Comparison of ENCODE assay signal across 12 mouse cellular contexts in the genomic region with DNA sequence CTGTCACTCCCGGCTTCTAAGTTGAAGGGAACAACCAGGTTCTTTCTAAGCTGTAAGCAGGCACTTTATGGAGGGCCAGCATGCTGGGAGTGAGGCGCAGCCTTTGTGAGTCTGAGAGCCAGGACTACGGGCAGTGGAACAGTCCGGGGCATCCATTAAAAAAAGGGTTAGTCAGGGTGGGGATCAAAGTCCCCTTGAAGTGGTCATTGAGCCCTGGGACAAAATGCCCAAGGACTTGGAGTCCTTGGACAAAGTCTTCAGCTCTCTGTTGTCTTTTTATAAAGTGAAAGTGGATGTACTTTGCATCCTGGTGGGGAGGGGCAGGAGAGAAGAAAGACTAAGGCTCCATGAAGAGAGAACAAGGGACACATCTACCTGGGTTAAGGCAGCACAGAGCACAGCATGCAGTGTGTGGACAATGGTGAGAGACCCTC.
DNase-seq lines count a peak whose midpoint lies in the region; ATAC-seq and TF ChIP-seq lines count a peak whose summit lies in the region.
"Had no signal": no experiment of that assay in that cellular context is flagged by ENCODE, and none has a peak within 500 bp of the region (broad histone marks: within the 10 kb centered on the region; RNA-seq: fewer than 3 reads in every experiment).

No protein-coding gene starts in this region.

- H3K9ac ChIP-seq in heart, adult 2 months (ENCODE audit: low read depth, low read length): no peak overlapping the region
- no peak overlapping the region for H3K9ac ChIP-seq in kidney, embryonic 15.5 days
- no peak overlapping the region for H3K9ac ChIP-seq in kidney, postnatal 0 days (ENCODE audit: low read depth, low read length)
- no peak overlapping the region for H3K9ac ChIP-seq in liver, postnatal 0 days (replicated peaks)
- H3K9ac ChIP-seq in stomach, postnatal 0 days (ENCODE audit: low read length): no peak overlapping the region; the same call in 1 of the 2 replicates
- H3K9ac ChIP-seq: hindbrain, embryonic 14.5 days had no signal

- H3K9me3 ChIP-seq in heart, embryonic 10.5 days: no peaks in the 10 kb centered on the region
- no peaks in the 10 kb centered on the region for H3K9me3 ChIP-seq in kidney, embryonic 15.5 days (replicated peaks)
- no peaks in the 10 kb centered on the region for H3K9me3 ChIP-seq in kidney, postnatal 0 days (replicated peaks; ENCODE audit: low read length)
- no peaks in the 10 kb centered on the region for H3K9me3 ChIP-seq in liver, postnatal 0 days (ENCODE audit: low read length)
- H3K9me3 ChIP-seq in stomach, postnatal 0 days (ENCODE audit: control insufficient read depth, low read length): no peaks in the 10 kb centered on the region

- ATAC-seq in kidney, embryonic 15.5 days (replicated peaks; ENCODE audit: low FRiP score): no peak
- ATAC-seq in kidney, postnatal 0 days (replicated peaks; ENCODE audit: low FRiP score, low read depth): no peak
- ATAC-seq in liver, postnatal 0 days: no peak
- no peak for ATAC-seq in stomach, postnatal 0 days (ENCODE audit: low FRiP score, low TSS enrichment)

- peak; percentile 62 for DNase-seq in heart, embryonic 10.5 days (ENCODE audit: low spot score)
- no peak for DNase-seq in heart, adult 2 months
- DNase-seq in kidney, adult 9 months: peak; percentile 89
- no peak for DNase-seq in kidney, postnatal 0 days (ENCODE audit: low spot score)
- DNase-seq in liver, postnatal 0 days: no peak
- DNase-seq in stomach, postnatal 0 days (ENCODE audit: low spot score): no peak
- no peak for DNase-seq in thymus, postnatal 36 days
- DNase-seq: adrenal gland, postnatal 25 days; cerebellum, postnatal 14 days had no signal

- TF ChIP-seq POLR2A in heart, adult 2 months (IDR thresholded peaks at IDR 0.05; ENCODE audit: insufficient read depth, low read depth, low read length): no peak

- H3K27ac ChIP-seq in heart, embryonic 10.5 days: 0 out of 2 replicates have a peak overlapping the region, but pooled peaks have one; percentile 1
- no peak overlapping the region for H3K27ac ChIP-seq in heart, adult 2 months
- H3K27ac ChIP-seq in kidney, embryonic 15.5 days: no peak overlapping the region
- 0 out of 2 replicates have a peak overlapping the region, but pooled peaks have one; percentile 34 for H3K27ac ChIP-seq in kidney, postnatal 0 days
- H3K27ac ChIP-seq in liver, postnatal 0 days (ENCODE audit: low read depth): 0 out of 2 replicates have a peak overlapping the region, but pooled peaks have one; percentile 0
- no peak overlapping the region for H3K27ac ChIP-seq in stomach, postnatal 0 days (replicated peaks)
- H3K27ac ChIP-seq: hindbrain, embryonic 14.5 days; macrophage had no signal

- intact Hi-C loops in heart, adult 2 months (cut with DNase I): no loop called here

- no peaks in the 10 kb centered on the region for H3K79me2 ChIP-seq in heart, adult 2 months (replicated peaks; ENCODE audit: control insufficient read depth, insufficient read depth, low read length)

- no peak for TF ChIP-seq CTCF in heart, adult 2 months (IDR thresholded peaks at IDR 0.05)
- no peak for TF ChIP-seq CTCF in kidney, postnatal 0 days (IDR thresholded peaks at IDR 0.05; ENCODE audit: low read depth)
- no peak for TF ChIP-seq CTCF in liver, postnatal 0 days (IDR thresholded peaks at IDR 0.05; ENCODE audit: low read depth)
- TF ChIP-seq CTCF in stomach, postnatal 0 days (IDR thresholded peaks at IDR 0.05; ENCODE audit: low read depth): no peak

- no peaks in the 10 kb centered on the region for H3K36me3 ChIP-seq in heart, embryonic 10.5 days
- no peaks in the 10 kb centered on the region for H3K36me3 ChIP-seq in heart, adult 2 months (ENCODE audit: control insufficient read depth, insufficient read depth, low read length)
- no peaks in the 10 kb centered on the region for H3K36me3 ChIP-seq in kidney, embryonic 15.5 days
- no peaks in the 10 kb centered on the region for H3K36me3 ChIP-seq in kidney, postnatal 0 days (ENCODE audit: insufficient read depth, low read length)
- no peaks in the 10 kb centered on the region for H3K36me3 ChIP-seq in liver, postnatal 0 days (replicated peaks; ENCODE audit: insufficient read depth, low read length)
- no peaks in the 10 kb centered on the region for H3K36me3 ChIP-seq in stomach, postnatal 0 days (ENCODE audit: control insufficient read depth, insufficient read depth, low read length)

- H3K27me3 ChIP-seq in heart, embryonic 10.5 days (ENCODE audit: insufficient read depth, poor library complexity, severe bottlenecking): no peaks in the 10 kb centered on the region; the same call in 1 of the 2 replicates
- H3K27me3 ChIP-seq in heart, adult 2 months (ENCODE audit: control insufficient read depth, insufficient read depth, low read length): no peaks in the 10 kb centered on the region
- no peaks in the 10 kb centered on the region for H3K27me3 ChIP-seq in kidney, embryonic 15.5 days
- no peaks in the 10 kb centered on the region for H3K27me3 ChIP-seq in kidney, postnatal 0 days (ENCODE audit: insufficient read depth, low read length)
- H3K27me3 ChIP-seq in liver, postnatal 0 days (ENCODE audit: insufficient read depth, low read length): no peaks in the 10 kb centered on the region
- H3K27me3 ChIP-seq in stomach, postnatal 0 days (ENCODE audit: control insufficient read depth, insufficient read depth, low read length): no peaks in the 10 kb centered on the region

- H3K4me3 ChIP-seq in heart, embryonic 10.5 days: no peak overlapping the region
- H3K4me3 ChIP-seq in heart, adult 2 months: no peak overlapping the region
- no peak overlapping the region for H3K4me3 ChIP-seq in kidney, embryonic 15.5 days (replicated peaks)
- no peak overlapping the region for H3K4me3 ChIP-seq in kidney, postnatal 0 days (replicated peaks; ENCODE audit: low read depth, low read length)
- no peak overlapping the region for H3K4me3 ChIP-seq in liver, postnatal 0 days (ENCODE audit: low read depth, low read length)
- H3K4me3 ChIP-seq in stomach, postnatal 0 days (ENCODE audit: low read depth, low read length): no peak overlapping the region

- 87% methylated on average over 4 of the region's 4 CpGs for WGBS in heart, embryonic 10.5 days
- 89% methylated on average over 4 of the region's 4 CpGs for WGBS in heart, adult 2 months
- WGBS in kidney, embryonic 15.5 days: 67% methylated on average over 4 of the region's 4 CpGs
- 70% methylated on average over 4 of the region's 4 CpGs for WGBS in kidney, postnatal 0 days
- 81% methylated on average over 4 of the region's 4 CpGs for WGBS in liver, postnatal 0 days (ENCODE audit: insufficient replicate concordance)
- WGBS in stomach, postnatal 0 days: 65% methylated on average over 4 of the region's 4 CpGs

- H3K4me1 ChIP-seq in heart, embryonic 10.5 days: peaks cover 32% of the 10 kb centered on the region
- H3K4me1 ChIP-seq in heart, adult 2 months (ENCODE audit: control insufficient read depth, insufficient read depth, low read length): peaks cover 9% of the 10 kb centered on the region
- peaks cover 27% of the 10 kb centered on the region for H3K4me1 ChIP-seq in kidney, embryonic 15.5 days
- no peaks in the 10 kb centered on the region for H3K4me1 ChIP-seq in kidney, postnatal 0 days (replicated peaks; ENCODE audit: insufficient read depth, low read length)
- peaks cover 36% of the 10 kb centered on the region for H3K4me1 ChIP-seq in liver, postnatal 0 days (ENCODE audit: insufficient read depth)
- H3K4me1 ChIP-seq in stomach, postnatal 0 days (replicated peaks; ENCODE audit: control insufficient read depth, insufficient read depth): peaks cover 2% of the 10 kb centered on the region; the same call in 1 of the 2 replicates

- H3K4me2 ChIP-seq in kidney, embryonic 15.5 days: no peak overlapping the region
- H3K4me2 ChIP-seq in kidney, postnatal 0 days (ENCODE audit: low read length): no peak overlapping the region
- H3K4me2 ChIP-seq in liver, postnatal 0 days (ENCODE audit: low read depth, low read length): no peak overlapping the region
- no peak overlapping the region for H3K4me2 ChIP-seq in stomach, postnatal 0 days (replicated peaks; ENCODE audit: low read depth)
- H3K4me2 ChIP-seq: hindbrain, embryonic 14.5 days had no signal

- no peak for TF ChIP-seq EP300 in heart, adult 2 months (IDR thresholded peaks at IDR 0.05; ENCODE audit: insufficient read depth, low read depth, low read length)
- TF ChIP-seq EP300 in liver, postnatal 0 days (IDR thresholded peaks at IDR 0.05; ENCODE audit: low read depth): no peak
- TF ChIP-seq EP300 in stomach, postnatal 0 days (optimal IDR thresholded peaks at IDR 0.05): no peak

Comparison
In these comparisons a context has a peak if more than half of its experiments do, and no peak if none do; other contexts are left out.
1. DNase-seq: peak in heart, embryonic 10.5 days (single experiment) and kidney, adult 9 months (single experiment); none in heart, adult 2 months (0 of 2), kidney, postnatal 0 days (single experiment), liver, postnatal 0 days (single experiment), stomach, postnatal 0 days (single experiment) and thymus, postnatal 36 days (0 of 2).
2. H3K27ac ChIP-seq: peak in heart, embryonic 10.5 days (single experiment), kidney, postnatal 0 days (single experiment) and liver, postnatal 0 days (single experiment); none in heart, adult 2 months (single experiment), kidney, embryonic 15.5 days (single experiment) and stomach, postnatal 0 days (single experiment).